Comparison of ENCODE assay signal across 14 mouse cellular contexts in the genomic region with DNA sequence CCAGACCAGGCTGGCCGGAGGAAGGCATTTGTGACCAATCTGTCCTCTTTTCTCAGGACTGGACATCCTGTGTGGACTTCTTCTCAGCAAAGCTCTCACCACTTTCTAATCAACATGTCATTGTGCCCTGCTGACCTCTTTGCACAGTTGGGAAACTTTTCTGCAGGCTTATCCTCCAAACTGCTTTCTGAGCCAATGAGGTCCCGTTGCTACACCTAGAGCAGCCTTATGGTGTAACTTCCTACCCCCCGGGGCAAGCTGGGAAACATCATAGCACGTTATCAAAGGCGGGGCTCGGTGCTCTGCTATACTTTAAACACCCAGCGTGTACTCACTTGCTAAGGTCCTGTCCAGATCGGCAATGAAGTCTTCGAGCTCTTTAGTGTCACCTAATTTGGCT. TPM values are rescaled to one million over a fixed set of nuclear protein-coding genes. Genes with fewer than 3 reads are reported as not detected.
DNase-seq lines count a peak whose midpoint lies in the region; ATAC-seq and TF ChIP-seq lines count a peak whose summit lies in the region.
"Had no signal": no experiment of that assay in that cellular context is flagged by ENCODE, and none has a peak within 500 bp of the region (broad histone marks: within the 10 kb centered on the region; RNA-seq: fewer than 3 reads in every experiment).

No protein-coding gene starts in this region.

- no peak overlapping the region for H3K4me3 ChIP-seq in forebrain, embryonic 10.5 days
- H3K4me3 ChIP-seq in forebrain, embryonic 14.5 days (ENCODE audit: low read depth, low read length): no peak overlapping the region
- H3K4me3 ChIP-seq in layer of hippocampus, adult 2 months: no peak overlapping the region
- no peak overlapping the region for H3K4me3 ChIP-seq in brown adipose tissue, adult 24 weeks (ENCODE audit: insufficient read depth, low read depth, low read length)
- H3K4me3 ChIP-seq in liver, embryonic 13.5 days (replicated peaks): no peak overlapping the region
- H3K4me3 ChIP-seq in left cerebral cortex, adult 2 months: no peak overlapping the region

- H3K4me2 ChIP-seq in forebrain, embryonic 14.5 days (ENCODE audit: low read length): no peak overlapping the region
- H3K4me2 ChIP-seq in liver, embryonic 13.5 days: no peak overlapping the region

- H3K36me3 ChIP-seq in forebrain, embryonic 10.5 days (replicated peaks): peaks cover 26% of the 10 kb centered on the region
- H3K36me3 ChIP-seq in forebrain, embryonic 14.5 days (ENCODE audit: control insufficient read depth, insufficient read depth, low read length): 0 out of 2 replicates have a peak, but pooled peaks cover 9% of the 10 kb centered on the region
- H3K36me3 ChIP-seq in liver, embryonic 13.5 days: peaks cover 65% of the 10 kb centered on the region

- H3K9ac ChIP-seq in forebrain, embryonic 14.5 days (ENCODE audit: low read length): no peak overlapping the region
- no peak overlapping the region for H3K9ac ChIP-seq in liver, embryonic 13.5 days

- no peaks in the 10 kb centered on the region for H3K9me3 ChIP-seq in forebrain, embryonic 10.5 days
- H3K9me3 ChIP-seq in forebrain, embryonic 14.5 days (replicated peaks; ENCODE audit: control insufficient read depth, low read length): no peaks in the 10 kb centered on the region
- no peaks in the 10 kb centered on the region for H3K9me3 ChIP-seq in liver, embryonic 13.5 days (replicated peaks)

- H3K4me1 ChIP-seq in forebrain, embryonic 10.5 days: peaks cover 55% of the 10 kb centered on the region
- H3K4me1 ChIP-seq in forebrain, embryonic 14.5 days (ENCODE audit: control insufficient read depth, insufficient read depth, low read length): peaks cover 14% of the 10 kb centered on the region
- peaks cover 30% of the 10 kb centered on the region for H3K4me1 ChIP-seq in brown adipose tissue, adult 24 weeks (ENCODE audit: control insufficient read depth, insufficient read depth, insufficient read length, low read length)
- H3K4me1 ChIP-seq in liver, embryonic 13.5 days (replicated peaks): peaks cover 54% of the 10 kb centered on the region

- H3K27ac ChIP-seq in forebrain, embryonic 10.5 days: peak overlapping the region; percentile 72
- H3K27ac ChIP-seq in forebrain, embryonic 14.5 days (ENCODE audit: low read depth, low read length): no peak overlapping the region; the same call in 1 of the 2 replicates
- H3K27ac ChIP-seq in layer of hippocampus, adult 2 months: peak overlapping the region; percentile 60; the same call in 1 of the 2 replicates
- peak overlapping the region; percentile 68 for H3K27ac ChIP-seq in brown adipose tissue, adult 24 weeks (replicated peaks; ENCODE audit: low read depth, low read length)
- H3K27ac ChIP-seq in liver, embryonic 13.5 days: peak overlapping the region; percentile 70
- H3K27ac ChIP-seq in left cerebral cortex, adult 2 months: no peak overlapping the region

- peaks cover 24% of the 10 kb centered on the region; the same call in 1 of the 2 replicates for H3K27me3 ChIP-seq in forebrain, embryonic 10.5 days (ENCODE audit: poor library complexity, severe bottlenecking)
- H3K27me3 ChIP-seq in forebrain, embryonic 14.5 days (replicated peaks; ENCODE audit: control insufficient read depth, insufficient read depth, low read length): no peaks in the 10 kb centered on the region
- no peaks in the 10 kb centered on the region for H3K27me3 ChIP-seq in liver, embryonic 13.5 days

- intact Hi-C loops in left cerebral cortex, adult 2 months (cut with DNase I): no loop called here

- WGBS in forebrain, embryonic 10.5 days: 43% methylated on average over 9 of the region's 9 CpGs
- 35% methylated on average over 9 of the region's 9 CpGs for WGBS in forebrain, embryonic 14.5 days
- 34% methylated on average over 9 of the region's 9 CpGs for WGBS in liver, embryonic 13.5 days (ENCODE audit: insufficient replicate concordance)

- ATAC-seq in forebrain, embryonic 14.5 days: no peak
- ATAC-seq in liver, embryonic 13.5 days (ENCODE audit: low read depth): no peak

- no peak for DNase-seq in forebrain, embryonic 10.5 days (ENCODE audit: extremely low spot score, low spot score)
- DNase-seq in forebrain, embryonic 14.5 days (ENCODE audit: low spot score): no peak
- no peak for DNase-seq in layer of hippocampus, adult 2 months (ENCODE audit: low spot score in 2 of 2)
- DNase-seq in layer of hippocampus, adult 11-12 months (ENCODE audit: low spot score): no peak
- DNase-seq in liver, embryonic 13.5 days: no peak
- DNase-seq in retina, embryonic 14.5 days (ENCODE audit: low spot score): no peak
- DNase-seq in left cerebral cortex, adult 2 months (ENCODE audit: extremely low spot score in 1 of 2, low spot score in 2 of 2): no peak
- DNase-seq: B cell, adult 2 months; cerebellum, postnatal 36 days; lung, adult 2 months had no signal

- no peak for TF ChIP-seq CTCF in layer of hippocampus, adult 2 months (conservative IDR thresholded peaks at IDR 0.05)
- no peak for TF ChIP-seq CTCF in left cerebral cortex, adult 2 months (IDR thresholded peaks at IDR 0.05)

RNA-seq across cellular contexts. Expression of a gene that starts 11.5 kb away (rescaled TPM):
- polyA plus RNA-seq in forebrain, embryonic 10.5 days (2016; fragmentation: Nextera tagmentation; extraction: Ambion mirVana): 52.1 and 60.1 TPM in 2 replicates
- polyA plus RNA-seq in forebrain, embryonic 14.5 days (2014; fragmentation: Nextera tagmentation; extraction: Ambion mirVana): 68.7 and 81.5 TPM in 2 replicates
- total RNA-seq in layer of hippocampus, adult 2 months (2021): 10 to 100 TPM; 37.1 to 40.7 TPM
- 325 and 446 TPM in 2 replicates for polyA plus RNA-seq in brown adipose tissue, adult 24 weeks (2012; ENCODE audit: insufficient read depth, insufficient read length, missing spikeins)
- 306 and 322 TPM in 2 replicates for polyA plus RNA-seq in liver, embryonic 13.5 days (2015; fragmentation: Nextera tagmentation; extraction: Ambion mirVana)
- 10 to 100 TPM; 33.6 to 44.5 TPM for total RNA-seq in left cerebral cortex, adult 2 months (2021)

RNA-seq across cellular contexts. Expression of a gene that starts 42.7 kb away (rescaled TPM):
- polyA plus RNA-seq in forebrain, embryonic 10.5 days (2016; fragmentation: Nextera tagmentation; extraction: Ambion mirVana): not detected in 2 replicates
- polyA plus RNA-seq in forebrain, embryonic 14.5 days (2014; fragmentation: Nextera tagmentation; extraction: Ambion mirVana): not detected in 2 replicates
- total RNA-seq in layer of hippocampus, adult 2 months (2021): not detected
- not detected in 2 replicates for polyA plus RNA-seq in brown adipose tissue, adult 24 weeks (2012; ENCODE audit: insufficient read depth, insufficient read length, missing spikeins)
- not detected in 2 replicates for polyA plus RNA-seq in liver, embryonic 13.5 days (2015; fragmentation: Nextera tagmentation; extraction: Ambion mirVana)
- total RNA-seq in left cerebral cortex, adult 2 months (2021): not detected
- total RNA-seq: hematopoietic stem cell, adult 5-6 weeks; layer of hippocampus, postnatal 14 days had no signal
- polyA plus RNA-seq: kidney, embryonic 14.5 days; lung, adult 2 months had no signal

Comparison
In these comparisons a context has a peak if more than half of its experiments do, and no peak if none do; other contexts are left out.
1. H3K27ac ChIP-seq: peak in forebrain, embryonic 10.5 days (single experiment), layer of hippocampus, adult 2 months (single experiment), brown adipose tissue, adult 24 weeks (single experiment) and liver, embryonic 13.5 days (single experiment); none in forebrain, embryonic 14.5 days (single experiment) and left cerebral cortex, adult 2 months (single experiment).